Mouse (Mus musculus): Measurements from ENCODE around the gene Lamtor5. TPM values are rescaled to one million over a fixed set of nuclear protein-coding genes. Genes with fewer than 3 reads are reported as not detected.
A peak's percentile ranks its signal among the peaks of the same experiment; 100 is the strongest.

Gene Lamtor5
- total and polyA plus RNA-seq, 2 experiments from 2014 or later, result 77.0 to 188 TPM

DNA sequence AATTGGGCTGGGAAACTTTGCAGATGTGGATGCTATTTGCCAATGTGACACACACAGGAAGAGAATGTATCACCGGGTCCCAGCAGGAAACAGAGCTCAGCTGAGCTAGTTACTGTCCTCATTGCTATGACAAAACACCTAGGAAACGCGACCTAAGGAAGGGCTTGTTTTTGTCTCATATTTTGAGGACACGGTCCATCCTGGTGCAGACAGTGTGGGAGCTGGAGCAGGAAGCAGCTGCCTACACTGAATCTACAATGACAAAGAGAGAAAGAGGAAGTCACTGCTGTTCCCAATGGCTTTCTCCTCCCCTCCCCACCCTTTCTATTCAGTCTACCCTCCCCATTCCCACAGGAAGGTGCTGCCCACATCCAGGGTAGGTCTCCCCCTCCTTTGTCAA, 26.6 kb upstream of the Lamtor5 start:
- DNase-seq, result no peak
- ATAC-seq, result no peak

DNA sequence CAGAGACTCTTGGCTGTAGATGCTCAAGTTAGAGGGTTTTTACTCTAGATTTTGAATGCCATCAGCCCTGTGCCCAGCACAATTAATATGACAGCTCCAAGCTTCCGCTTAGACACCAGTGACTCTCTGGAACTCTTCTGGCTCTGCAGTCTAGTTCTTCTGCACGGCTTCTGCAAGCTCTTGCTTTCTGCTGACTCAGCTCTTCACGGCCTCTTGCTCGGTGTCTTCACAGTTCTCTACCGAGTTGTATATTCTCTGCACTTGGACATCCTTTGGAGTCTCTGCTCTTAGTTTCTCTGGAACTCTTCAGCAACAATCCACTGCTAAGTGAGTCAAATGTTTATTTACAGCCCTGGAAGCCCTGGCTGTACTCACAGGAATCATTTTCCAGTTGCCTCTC, 24.7 kb upstream of the Lamtor5 start:
- no peak for TF ChIP-seq CTCF (IDR thresholded peaks at IDR 0.05; ENCODE audit: low read depth)
- H3K4me3 ChIP-seq (ENCODE audit: low read depth, low read length), result no peak overlapping the region
- no peak overlapping the region for H3K4me2 ChIP-seq (ENCODE audit: low read depth)
- no peak overlapping the region for H3K27ac ChIP-seq (ENCODE audit: low read depth, low read length)
- no peaks in the 10 kb centered on the region for H3K36me3 ChIP-seq (ENCODE audit: insufficient read depth)
- no peaks in the 10 kb centered on the region for H3K4me1 ChIP-seq (ENCODE audit: insufficient read depth)
- ATAC-seq (no peak), DNase-seq (no peak)
- no peaks in the 10 kb centered on the region for H3K9me3 ChIP-seq (ENCODE audit: low read length)
- no peak overlapping the region for H3K9ac ChIP-seq
- H3K27me3 ChIP-seq (ENCODE audit: insufficient read depth, low read length), result no peaks in the 10 kb centered on the region
- 86% methylated on average over 5 of the region's 5 CpGs for WGBS

More for the DNA sequence above, 26.6 kb upstream of the Lamtor5 start:
- H3K4me1 ChIP-seq (ENCODE audit: insufficient read depth), result no peaks in the 10 kb centered on the region
- no peak overlapping the region for H3K4me3 ChIP-seq (ENCODE audit: low read depth, low read length)
- H3K27ac ChIP-seq (ENCODE audit: low read depth, low read length), result no peak overlapping the region
- WGBS, result 79% methylated on average over 4 of the region's 4 CpGs
- no peaks in the 10 kb centered on the region for H3K27me3 ChIP-seq (ENCODE audit: insufficient read depth, low read length)
- H3K9ac ChIP-seq, result no peak overlapping the region
- no peak overlapping the region for H3K4me2 ChIP-seq (ENCODE audit: low read depth)
- H3K9me3 ChIP-seq (ENCODE audit: low read length), result no peaks in the 10 kb centered on the region
- no peak for TF ChIP-seq CTCF (IDR thresholded peaks at IDR 0.05; ENCODE audit: low read depth)
- H3K36me3 ChIP-seq (ENCODE audit: insufficient read depth), result no peaks in the 10 kb centered on the region

DNA sequence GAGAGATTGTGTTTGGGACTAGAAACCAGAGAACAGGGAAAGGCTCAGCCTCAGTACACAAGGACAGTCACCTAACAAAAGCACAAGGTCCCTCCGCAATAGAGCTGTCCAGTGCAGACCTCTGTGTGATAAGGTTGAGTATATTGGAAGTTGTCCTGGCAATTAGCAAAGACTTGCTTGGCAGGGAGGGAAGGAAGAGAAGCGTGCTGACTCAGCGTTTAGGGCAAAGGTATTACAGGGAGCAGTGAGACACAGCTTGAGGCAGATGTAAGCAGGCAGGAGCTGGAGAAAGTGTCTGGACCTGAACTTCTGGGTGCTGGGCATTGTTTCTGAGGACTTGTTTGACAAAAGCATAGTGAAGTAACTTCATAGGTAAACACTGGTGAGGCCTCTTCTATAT, 22.7 kb upstream of the Lamtor5 start:
- Histone ChIP-seq H3K27me3 (ENCODE audit: insufficient read depth, low read length) (no peaks in the 10 kb centered on the region), H3K9ac (no peak overlapping the region), H3K4me2 (ENCODE audit: low read depth) (no peak overlapping the region), H3K4me1 (ENCODE audit: insufficient read depth) (peaks cover under 1% of the 10 kb centered on the region; the same call in 1 of the 2 replicates), H3K36me3 (ENCODE audit: insufficient read depth) (no peaks in the 10 kb centered on the region), H3K4me3 (ENCODE audit: low read depth, low read length) (no peak overlapping the region), H3K9me3 (ENCODE audit: low read length) (no peaks in the 10 kb centered on the region), H3K27ac (ENCODE audit: low read depth, low read length) (no peak overlapping the region)
- no peak for DNase-seq
- WGBS, result 81% methylated on average over 3 of the region's 3 CpGs
- no peak for ATAC-seq
- TF ChIP-seq CTCF (IDR thresholded peaks at IDR 0.05; ENCODE audit: low read depth), result no peak

DNA sequence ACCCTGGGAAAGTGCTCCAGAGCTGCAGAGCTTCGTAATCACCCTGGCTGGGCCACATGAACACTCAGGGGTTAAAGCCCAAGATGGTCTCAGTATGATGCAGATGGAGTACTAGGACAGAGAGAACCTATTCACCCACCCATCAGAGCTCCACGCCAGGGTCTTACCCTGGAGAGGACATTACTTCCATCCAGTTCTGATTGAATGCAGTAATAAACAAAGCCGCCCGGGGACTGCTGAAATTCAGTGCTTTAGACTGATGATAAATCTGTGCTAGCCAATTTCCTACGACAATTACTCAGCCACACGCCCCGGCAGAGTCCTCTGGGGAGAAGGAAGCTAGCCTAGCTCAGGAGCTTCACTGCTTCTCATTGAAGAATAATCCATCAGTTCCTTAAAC, 21.9 kb upstream of the Lamtor5 start:
- no peaks in the 10 kb centered on the region for H3K27me3 ChIP-seq (ENCODE audit: insufficient read depth, low read length)
- H3K4me3 ChIP-seq (ENCODE audit: low read depth, low read length), result no peak overlapping the region
- no peaks in the 10 kb centered on the region for H3K36me3 ChIP-seq (ENCODE audit: insufficient read depth)
- H3K27ac ChIP-seq (ENCODE audit: low read depth, low read length), result no peak overlapping the region
- no peak overlapping the region for H3K9ac ChIP-seq
- ATAC-seq, result no peak
- H3K4me1 ChIP-seq (ENCODE audit: insufficient read depth), result peaks cover 4% of the 10 kb centered on the region; the same call in 1 of the 2 replicates
- no peaks in the 10 kb centered on the region for H3K9me3 ChIP-seq (ENCODE audit: low read length)
- no peak overlapping the region for H3K4me2 ChIP-seq (ENCODE audit: low read depth)
- 69% methylated on average over 7 of the region's 7 CpGs for WGBS
- no peak for DNase-seq
- TF ChIP-seq CTCF (IDR thresholded peaks at IDR 0.05; ENCODE audit: low read depth), result no peak

DNA sequence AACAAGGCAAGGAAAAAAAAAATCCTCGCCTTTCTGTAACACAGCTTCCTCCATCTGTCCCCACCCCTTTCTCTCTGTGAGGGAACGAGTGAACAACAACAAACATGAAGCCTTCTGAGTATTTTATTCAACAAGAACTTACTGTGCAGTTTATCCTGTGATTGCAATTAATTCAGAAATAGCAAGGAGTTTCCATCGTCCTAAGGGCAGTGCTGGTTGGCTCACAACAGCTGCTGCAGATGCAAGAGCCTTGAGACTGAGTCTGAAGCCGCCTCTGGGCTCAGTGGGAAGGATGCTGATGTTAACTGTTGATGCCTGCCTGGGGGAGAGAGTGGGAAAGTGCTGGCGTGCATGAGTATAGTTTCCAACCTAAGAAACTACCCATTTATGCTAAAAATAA, 20.7 kb upstream of the Lamtor5 start:
- peak overlapping the region; percentile 47 for H3K27ac ChIP-seq (ENCODE audit: low read depth, low read length)
- DNase-seq (peak; percentile 49), ATAC-seq (peak; percentile 72)

DNA sequence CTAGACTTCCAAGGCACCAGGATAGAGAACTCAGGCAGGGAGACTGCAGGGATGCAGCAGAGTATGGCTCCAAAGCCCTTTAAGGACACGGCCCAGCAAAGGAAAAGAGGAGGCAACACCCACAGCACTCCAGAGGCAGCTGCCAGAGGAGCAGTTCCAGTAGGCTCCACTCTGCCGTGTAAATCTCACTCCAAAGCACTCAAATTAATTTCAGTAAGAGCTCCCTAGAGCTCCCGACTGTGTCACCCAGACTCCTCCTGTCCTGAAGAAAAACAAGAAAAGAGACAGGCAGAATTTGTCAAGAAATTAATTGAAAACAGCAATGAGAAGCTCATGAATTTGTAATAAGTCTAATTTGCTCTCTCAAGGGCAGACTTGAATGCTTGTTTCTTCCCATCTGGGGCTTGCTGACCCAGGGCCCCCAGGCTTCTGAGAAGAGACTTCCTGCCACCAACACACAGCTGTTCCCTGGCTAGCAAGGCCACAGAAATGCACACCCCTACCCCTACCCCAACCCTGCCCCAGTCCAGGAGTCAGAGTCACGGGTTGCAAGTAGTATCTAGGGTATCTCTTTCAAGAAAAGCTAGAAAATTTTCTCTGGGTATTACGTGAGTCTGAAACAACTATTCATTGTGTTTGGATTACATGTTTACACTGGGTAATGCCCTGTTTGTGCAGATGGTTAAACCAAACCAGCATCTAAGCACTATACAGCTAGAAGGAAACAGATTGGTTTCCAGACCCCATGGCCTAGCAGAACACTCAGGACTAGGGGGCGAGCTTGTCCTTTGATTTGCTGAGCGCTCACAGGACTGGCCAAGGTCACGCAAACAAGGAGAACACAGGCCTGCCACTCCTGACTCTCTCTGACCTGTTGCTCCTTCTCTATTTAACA, 17.5 kb upstream of the Lamtor5 start:
- DNase-seq (peak; percentile 17), ATAC-seq (peak; percentile 59)
- Histone ChIP-seq H3K27me3 (ENCODE audit: insufficient read depth, low read length) (no peaks in the 10 kb centered on the region), H3K9me3 (ENCODE audit: low read length) (no peaks in the 10 kb centered on the region), H3K27ac (ENCODE audit: low read depth, low read length) (peak overlapping the region; percentile 29; the same call in 1 of the 2 replicates), H3K9ac (no peak overlapping the region), H3K4me2 (ENCODE audit: low read depth) (no peak overlapping the region), H3K4me3 (ENCODE audit: low read depth, low read length) (no peak overlapping the region), H3K36me3 (ENCODE audit: insufficient read depth) (no peaks in the 10 kb centered on the region), H3K4me1 (ENCODE audit: insufficient read depth) (peaks cover 4% of the 10 kb centered on the region; the same call in 1 of the 2 replicates)
- TF ChIP-seq CTCF (IDR thresholded peaks at IDR 0.05; ENCODE audit: low read depth), result no peak
- 36% methylated on average over 8 of the region's 8 CpGs for WGBS

More for the DNA sequence above, 20.7 kb upstream of the Lamtor5 start:
- Histone ChIP-seq H3K4me1 (ENCODE audit: insufficient read depth) (peaks cover 4% of the 10 kb centered on the region; the same call in 1 of the 2 replicates), H3K4me3 (ENCODE audit: low read depth, low read length) (no peak overlapping the region), H3K9ac (no peak overlapping the region), H3K36me3 (ENCODE audit: insufficient read depth) (no peaks in the 10 kb centered on the region), H3K4me2 (ENCODE audit: low read depth) (no peak overlapping the region), H3K27me3 (ENCODE audit: insufficient read depth, low read length) (no peaks in the 10 kb centered on the region), H3K9me3 (ENCODE audit: low read length) (no peaks in the 10 kb centered on the region)
- 43% methylated on average over 5 of the region's 5 CpGs for WGBS
- no peak for TF ChIP-seq CTCF (IDR thresholded peaks at IDR 0.05; ENCODE audit: low read depth)

DNA sequence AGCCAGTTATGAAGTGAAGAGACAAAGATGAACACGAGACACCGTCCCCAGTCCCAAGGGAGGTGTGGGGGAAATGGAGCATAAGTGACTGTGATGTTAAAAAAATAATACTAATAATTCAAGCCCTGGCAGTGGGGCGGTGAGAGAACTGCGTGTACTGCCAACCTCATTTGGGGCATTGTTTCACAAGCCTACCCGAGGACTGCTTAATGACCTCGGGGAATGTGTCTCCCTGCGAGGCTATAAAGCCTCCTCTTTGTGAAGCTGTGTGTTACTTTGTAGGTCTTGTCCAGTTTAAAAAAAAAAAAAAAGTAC, 16.9 kb upstream of the Lamtor5 start:
- peaks cover 4% of the 10 kb centered on the region; the same call in 1 of the 2 replicates for H3K4me1 ChIP-seq (ENCODE audit: insufficient read depth)
- H3K9me3 ChIP-seq (ENCODE audit: low read length), result no peaks in the 10 kb centered on the region
- no peaks in the 10 kb centered on the region for H3K27me3 ChIP-seq (ENCODE audit: insufficient read depth, low read length)
- H3K4me3 ChIP-seq (ENCODE audit: low read depth, low read length), result no peak overlapping the region
- H3K27ac ChIP-seq (ENCODE audit: low read depth, low read length), result no peak overlapping the region
- no peaks in the 10 kb centered on the region for H3K36me3 ChIP-seq (ENCODE audit: insufficient read depth)
- H3K4me2 ChIP-seq (ENCODE audit: low read depth), result no peak overlapping the region
- no peak for TF ChIP-seq CTCF (IDR thresholded peaks at IDR 0.05; ENCODE audit: low read depth)
- H3K9ac ChIP-seq, result no peak overlapping the region
- WGBS, result 21% methylated on average over 7 of the region's 7 CpGs
- DNase-seq (no peak), ATAC-seq (no peak)
